Mouse (Mus musculus): ENCODE measurements around the gene Olfr90. TPM values are rescaled to one million over a fixed set of nuclear protein-coding genes. Genes with fewer than 3 reads are reported as not detected.
"Not testable (repeated sequence)": the region's sequence is repeated elsewhere in the genome, so short reads cannot be mapped to it uniquely, and the experiment has no call there.

The Olfr90 gene
- total RNA-seq (2021), result not detected
- long read RNA-seq, experiment 1, result 0 reads
- long read RNA-seq, experiment 2, result 0 reads

GRCm38 (mm10) chr17:37088399-37088798 lies at the start of gene Olfr90:
Olfr90 (minus strand) TSS chr17:37088499.
- no peak for DNase-seq

GRCm38 (mm10) chr17:37131366-37131765 lies 43.1 kb upstream of the Olfr90 start:
- DNase-seq, result not testable (repeated sequence)

- no peak for DNase-seq
Observed at GRCm38 (mm10) chr17:37119988-37120387, 31.7 kb upstream of the Olfr90 start, which contains the start of gene Olfr92. Olfr92 (minus strand) TSS chr17:37120088.

GRCm38 (mm10) chr17:37098178-37098577 lies 9.9 kb upstream of the Olfr90 start, which contains the start of gene Olfr91:
Olfr91 (minus strand) TSS chr17:37098278.
- DNase-seq, result no peak

- DNase-seq, result no peak
Observed at GRCm38 (mm10) chr17:37093289-37093688, 5.0 kb upstream of the Olfr90 start.

GRCm38 (mm10) chr17:37092198-37092597 lies 3.9 kb upstream of the Olfr90 start:
- DNase-seq, result no peak

- no peak for DNase-seq
Observed at GRCm38 (mm10) chr17:37085545-37085944, 2.8 kb downstream of the Olfr90 start.

GRCm38 (mm10) chr17:37084632-37085031 lies 3.7 kb downstream of the Olfr90 start:
- no peak for DNase-seq

- DNase-seq, result peak; percentile 50 to 57
Observed at GRCm38 (mm10) chr17:37083327-37083726, 5.0 kb downstream of the Olfr90 start.

GRCm38 (mm10) chr17:37081659-37082058 lies 6.6 kb downstream of the Olfr90 start:
- no peak for DNase-seq

- no peak for DNase-seq
Observed at GRCm38 (mm10) chr17:37080119-37080518, 8.2 kb downstream of the Olfr90 start.

- DNase-seq, result no peak
Observed at GRCm38 (mm10) chr17:37078990-37079389, 9.3 kb downstream of the Olfr90 start.

GRCm38 (mm10) chr17:37078193-37078592 lies 10.1 kb downstream of the Olfr90 start:
- DNase-seq, result no peak

GRCm38 (mm10) chr17:37075766-37076165 lies 12.5 kb downstream of the Olfr90 start:
- DNase-seq, result no peak

- DNase-seq, result no peak
Observed at GRCm38 (mm10) chr17:37075181-37075580, 13.1 kb downstream of the Olfr90 start.

GRCm38 (mm10) chr17:37072730-37073276 lies 15.5 kb downstream of the Olfr90 start:
- no peak for DNase-seq

GRCm38 (mm10) chr17:37072080-37072729 lies 16.1 kb downstream of the Olfr90 start:
- no peak for DNase-seq

GRCm38 (mm10) chr17:37070121-37070520 lies 18.2 kb downstream of the Olfr90 start:
- no peak for DNase-seq

- DNase-seq, result no peak
Observed at GRCm38 (mm10) chr17:37067861-37068260, 20.4 kb downstream of the Olfr90 start.

GRCm38 (mm10) chr17:37065993-37066392 lies 22.3 kb downstream of the Olfr90 start:
- no peak for DNase-seq

GRCm38 (mm10) chr17:37063686-37064495 lies 24.4 kb downstream of the Olfr90 start:
- DNase-seq, result no peak

GRCm38 (mm10) chr17:37063063-37063462 lies 25.2 kb downstream of the Olfr90 start:
- no peak for DNase-seq

GRCm38 (mm10) chr17:37062101-37062641 lies 26.1 kb downstream of the Olfr90 start:
- no peak for DNase-seq

Measured in adrenal gland, postnatal 36 days (tissue).